Mouse (Mus musculus) limb, embryonic 15.5 days (tissue): ENCODE results near the gene Hecw1. TPM values are rescaled to one million over a fixed set of nuclear protein-coding genes. Genes with fewer than 3 reads are reported as not detected.

Experiments used
- ATAC-seq: fragments of 200-750 bp; cut with Nextera tagmentation; 2 replicates; pipeline ENCODE4 v1.8.0; 2017; ENCODE audit warnings: low read depth, moderate TSS enrichment; ENCODE audit not compliant: insufficient number of reproducible peaks, low FRiP score, low TSS enrichment
- H3K27ac ChIP-seq: fragments of 300-500 bp; sonication (generic); 2 replicates; pipeline ENCODE4 v1.5.1; 2015; ENCODE audit warnings: moderate library complexity, mild to moderate bottlenecking, inconsistent platforms
- H3K27me3 ChIP-seq: fragments of 300-500 bp; sonication (generic); 2 replicates; pipeline ENCODE4 v1.6.1; 2015; ENCODE audit warnings: inconsistent platforms
- H3K36me3 ChIP-seq: fragments of 300-500 bp; sonication (generic); 2 replicates; pipeline ENCODE4 v1.6.1; 2015; ENCODE audit warnings: inconsistent platforms
- H3K4me1 ChIP-seq: fragments of 300-500 bp; sonication (generic); 2 replicates; pipeline ENCODE4 v1.6.1; 2015; ENCODE audit warnings: inconsistent platforms
- H3K4me2 ChIP-seq: fragments of 300-500 bp; sonication (generic); 2 replicates; pipeline ENCODE4 v1.6.1; 2015; ENCODE audit warnings: mild to moderate bottlenecking, inconsistent platforms
- H3K4me3 ChIP-seq: fragments of 300-500 bp; sonication (generic); 2 replicates; pipeline ENCODE4 v1.5.1; 2015; ENCODE audit warnings: mild to moderate bottlenecking, inconsistent platforms
- H3K9ac ChIP-seq: fragments of 300-500 bp; sonication (generic); 2 replicates; pipeline ENCODE4 v1.6.1; 2015; ENCODE audit warnings: inconsistent platforms
- H3K9me3 ChIP-seq: fragments of 300-500 bp; sonication (generic); 2 replicates; pipeline ENCODE4 v1.6.1; 2016; ENCODE audit warnings: inconsistent platforms
- WGBS: fragments of 180-500 bp; shearing (Covaris S2); methylation state at CpG from one replicate; pipeline ENCODE4 v1.1.7; 2015; 5-methylcytosine and 5-hydroxymethylcytosine counted together
- polyA plus RNA-seq: library from polyadenylated mRNA; unstranded; fragments of >200 nt; fragmentation: Nextera tagmentation; extraction: Ambion mirVana; gene quantifications from 2 replicates; pipeline ENCODE4 v1.2.1, GENCODE M21; 2015

The Hecw1 gene
- 0.13 and 0.16 TPM in 2 replicates for polyA plus RNA-seq

- Histone ChIP-seq H3K4me2 (peak within 1 kb of the TSS; percentile 93), H3K9ac (no peak within 1 kb of the TSS; the same call in 1 of the 2 replicates), H3K27me3 (peaks cover 44% of the 10 kb centered on the region), H3K27ac (no peak within 1 kb of the TSS), H3K36me3 (no peaks in the 10 kb centered on the region), H3K4me3 (peak within 1 kb of the TSS; percentile 49), H3K9me3 (no peaks in the 10 kb centered on the region), H3K4me1 (peaks cover 12% of the 10 kb centered on the region)
- no peak for ATAC-seq
- WGBS: 2% methylated on average over 15 of the region's 15 CpGs
These were observed at the start of gene Hecw1 for GRCm38 (mm10) chr13:14522906-14523269. Gene Hecw1, minus strand, starts transcription at chr13:14523228.

GRCm38 (mm10) chr13:14561336-14561735 lies 38.3 kb upstream of the Hecw1 start:
- ATAC-seq: no peak
- Histone ChIP-seq H3K27ac (no peak overlapping the region), H3K36me3 (no peaks in the 10 kb centered on the region), H3K4me2 (no peak overlapping the region), H3K9ac (no peak overlapping the region), H3K27me3 (no peaks in the 10 kb centered on the region), H3K9me3 (no peaks in the 10 kb centered on the region), H3K4me1 (no peaks in the 10 kb centered on the region), H3K4me3 (no peak overlapping the region)
- 75% methylated on average over 1 of the region's 1 CpGs for WGBS

GRCm38 (mm10) chr13:14552628-14553027 lies 29.6 kb upstream of the Hecw1 start:
- Histone ChIP-seq H3K9ac (no peak overlapping the region), H3K9me3 (no peaks in the 10 kb centered on the region), H3K27me3 (no peaks in the 10 kb centered on the region), H3K4me3 (no peak overlapping the region), H3K4me1 (no peaks in the 10 kb centered on the region), H3K4me2 (no peak overlapping the region), H3K36me3 (no peaks in the 10 kb centered on the region), H3K27ac (no peak overlapping the region)
- 82% methylated on average over 2 of the region's 2 CpGs for WGBS
- ATAC-seq: no peak

GRCm38 (mm10) chr13:14542860-14543259 lies 19.8 kb upstream of the Hecw1 start:
- Histone ChIP-seq H3K27ac (no peak overlapping the region), H3K4me1 (no peaks in the 10 kb centered on the region), H3K27me3 (no peaks in the 10 kb centered on the region), H3K4me3 (no peak overlapping the region), H3K9ac (no peak overlapping the region), H3K4me2 (no peak overlapping the region), H3K36me3 (no peaks in the 10 kb centered on the region), H3K9me3 (no peaks in the 10 kb centered on the region)
- WGBS: 61% methylated on average over 5 of the region's 5 CpGs
- ATAC-seq: no peak

GRCm38 (mm10) chr13:14522128-14522905 lies 711 bp downstream of the Hecw1 start:
- Histone ChIP-seq H3K9me3 (no peaks in the 10 kb centered on the region), H3K36me3 (no peaks in the 10 kb centered on the region), H3K4me1 (peaks cover 12% of the 10 kb centered on the region), H3K9ac (no peak overlapping the region; the same call in 1 of the 2 replicates), H3K4me3 (peak overlapping the region; percentile 49), H3K27me3 (peaks cover 44% of the 10 kb centered on the region), H3K27ac (no peak overlapping the region), H3K4me2 (peak overlapping the region; percentile 93)
- 2% methylated on average over 38 of the region's 38 CpGs for WGBS
- peak; percentile 63 for ATAC-seq

GRCm38 (mm10) chr13:14521746-14522127 lies 1.3 kb downstream of the Hecw1 start:
- H3K9ac ChIP-seq: no peak overlapping the region

GRCm38 (mm10) chr13:14519605-14520004 lies 3.4 kb downstream of the Hecw1 start:
- Histone ChIP-seq H3K9ac (no peak overlapping the region), H3K36me3 (no peaks in the 10 kb centered on the region), H3K4me1 (peaks cover 12% of the 10 kb centered on the region), H3K9me3 (no peaks in the 10 kb centered on the region), H3K27me3 (peaks cover 37% of the 10 kb centered on the region), H3K27ac (no peak overlapping the region), H3K4me3 (no peak overlapping the region), H3K4me2 (no peak overlapping the region)
- no peak for ATAC-seq
- WGBS: 80% methylated on average over 3 of the region's 3 CpGs

More at GRCm38 (mm10) chr13:14521746-14522127, 1.3 kb downstream of the Hecw1 start:
- peak overlapping the region; percentile 49 for H3K4me3 ChIP-seq
- H3K9me3 ChIP-seq: no peaks in the 10 kb centered on the region
- peaks cover 44% of the 10 kb centered on the region for H3K27me3 ChIP-seq
- no peaks in the 10 kb centered on the region for H3K36me3 ChIP-seq
- H3K4me1 ChIP-seq: peaks cover 12% of the 10 kb centered on the region
- peak overlapping the region; percentile 93 for H3K4me2 ChIP-seq
- ATAC-seq: no peak
- no peak overlapping the region for H3K27ac ChIP-seq
- WGBS: 31% methylated on average over 4 of the region's 4 CpGs

- no peak overlapping the region for H3K4me2 ChIP-seq
- H3K4me1 ChIP-seq: peaks cover 7% of the 10 kb centered on the region
- H3K4me3 ChIP-seq: no peak overlapping the region
- no peak for ATAC-seq
- H3K27me3 ChIP-seq: peaks cover 21% of the 10 kb centered on the region
- H3K27ac ChIP-seq: no peak overlapping the region
- 77% methylated on average over 3 of the region's 3 CpGs for WGBS
- H3K36me3 ChIP-seq: no peaks in the 10 kb centered on the region
- no peak overlapping the region for H3K9ac ChIP-seq
- no peaks in the 10 kb centered on the region for H3K9me3 ChIP-seq
These were observed 5.5 kb downstream of the Hecw1 start for GRCm38 (mm10) chr13:14517478-14517877.

- H3K27ac ChIP-seq: no peak overlapping the region
- no peak for ATAC-seq
- WGBS: 66% methylated on average over 2 of the region's 2 CpGs
- H3K4me3 ChIP-seq: no peak overlapping the region
- H3K36me3 ChIP-seq: no peaks in the 10 kb centered on the region
- no peaks in the 10 kb centered on the region for H3K4me1 ChIP-seq
- no peak overlapping the region for H3K9ac ChIP-seq
- H3K9me3 ChIP-seq: no peaks in the 10 kb centered on the region
- 0 out of 2 replicates have a peak, but pooled peaks cover under 1% of the 10 kb centered on the region for H3K27me3 ChIP-seq
- H3K4me2 ChIP-seq: no peak overlapping the region
These were observed 7.9 kb downstream of the Hecw1 start for GRCm38 (mm10) chr13:14515106-14515505.

GRCm38 (mm10) chr13:14513934-14514333 lies 9.1 kb downstream of the Hecw1 start:
- Histone ChIP-seq H3K4me3 (no peak overlapping the region), H3K9ac (no peak overlapping the region), H3K36me3 (no peaks in the 10 kb centered on the region), H3K27me3 (no peaks in the 10 kb centered on the region), H3K4me1 (no peaks in the 10 kb centered on the region), H3K9me3 (no peaks in the 10 kb centered on the region), H3K27ac (no peak overlapping the region), H3K4me2 (no peak overlapping the region)
- ATAC-seq: no peak

GRCm38 (mm10) chr13:14506765-14507164 lies 16.3 kb downstream of the Hecw1 start:
- H3K4me1 ChIP-seq: no peaks in the 10 kb centered on the region
- H3K27ac ChIP-seq: no peak overlapping the region
- H3K36me3 ChIP-seq: no peaks in the 10 kb centered on the region
- no peak for ATAC-seq
- no peak overlapping the region for H3K4me2 ChIP-seq
- H3K27me3 ChIP-seq: no peaks in the 10 kb centered on the region
- H3K4me3 ChIP-seq: no peak overlapping the region
- H3K9me3 ChIP-seq: no peaks in the 10 kb centered on the region
- no peak overlapping the region for H3K9ac ChIP-seq
- 82% methylated on average over 5 of the region's 5 CpGs for WGBS

- no peak for ATAC-seq
- WGBS: 34% methylated on average over 1 of the region's 1 CpGs
- no peaks in the 10 kb centered on the region for H3K4me1 ChIP-seq
These were observed 22.8 kb downstream of the Hecw1 start for GRCm38 (mm10) chr13:14500251-14500650.

More at GRCm38 (mm10) chr13:14500251-14500650, 22.8 kb downstream of the Hecw1 start:
- Histone ChIP-seq H3K36me3 (no peaks in the 10 kb centered on the region), H3K4me3 (no peak overlapping the region), H3K9ac (no peak overlapping the region), H3K27ac (no peak overlapping the region), H3K27me3 (no peaks in the 10 kb centered on the region), H3K9me3 (no peaks in the 10 kb centered on the region), H3K4me2 (no peak overlapping the region)
